Mouse (Mus musculus): ENCODE measurements around the gene Pidd1.

- TF ChIP-seq CTCF (IDR thresholded peaks at IDR 0.05; ENCODE audit: extremely low read depth, insufficient read depth, low read length) (no peak), POLR2A (IDR thresholded peaks at IDR 0.05; ENCODE audit: extremely low read depth, insufficient read depth, low read length) (peak; percentile 86)
Observed at GRCm38 (mm10) chr7:141413809-141414584, 29.8 kb downstream of the Pidd1 start, which contains the start of gene Gatd1.
